Mouse (Mus musculus) telencephalon, adult 2 months (tissue): ENCODE results near the gene Mcf2.

Experiments
- DNase-seq: peaks from one replicate; pipeline ENCODE4 v3.0.0-alpha.2; 2011; ENCODE audit warnings: low read depth, low spot score

Mcf2 gene

DNA sequence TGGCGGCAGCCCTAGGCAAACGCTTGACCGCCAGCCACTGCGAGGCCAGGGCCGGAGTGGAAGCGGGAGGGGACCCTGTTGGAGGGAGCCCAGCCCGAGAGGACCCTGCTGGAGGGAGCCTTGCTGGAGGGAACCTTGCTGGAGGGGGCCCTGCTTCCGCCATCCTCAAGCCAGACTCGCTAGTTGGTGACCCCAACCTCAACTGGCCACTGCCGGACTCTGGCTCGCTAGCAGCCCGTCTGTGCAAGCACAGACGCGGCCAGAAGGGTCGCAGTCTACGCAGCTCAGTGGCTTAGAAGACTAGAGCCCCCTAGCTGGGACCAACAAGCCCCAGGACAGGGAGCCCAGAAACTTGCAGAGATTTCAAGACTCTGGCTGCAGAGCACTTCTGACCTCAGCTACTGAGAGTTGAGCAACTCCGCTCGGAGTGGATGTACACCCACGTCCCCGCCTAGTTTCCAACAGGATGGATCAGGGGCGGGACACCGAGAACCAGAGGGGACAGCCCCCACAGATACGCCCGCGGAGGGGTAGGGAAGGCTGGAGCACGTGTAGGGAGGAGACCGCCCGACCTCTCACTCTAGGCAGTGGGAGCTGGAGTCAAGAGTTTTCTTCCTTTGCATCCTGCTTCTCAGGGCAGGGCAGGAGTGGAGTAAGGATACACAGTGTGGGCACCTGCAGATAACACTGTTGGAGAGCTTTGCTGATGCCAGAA lies at the start of gene Mcf2:
Gene Mcf2, minus strand, starts transcription at position 346 of the 715 bp plus-strand sequence.
- no peak for DNase-seq

DNA sequence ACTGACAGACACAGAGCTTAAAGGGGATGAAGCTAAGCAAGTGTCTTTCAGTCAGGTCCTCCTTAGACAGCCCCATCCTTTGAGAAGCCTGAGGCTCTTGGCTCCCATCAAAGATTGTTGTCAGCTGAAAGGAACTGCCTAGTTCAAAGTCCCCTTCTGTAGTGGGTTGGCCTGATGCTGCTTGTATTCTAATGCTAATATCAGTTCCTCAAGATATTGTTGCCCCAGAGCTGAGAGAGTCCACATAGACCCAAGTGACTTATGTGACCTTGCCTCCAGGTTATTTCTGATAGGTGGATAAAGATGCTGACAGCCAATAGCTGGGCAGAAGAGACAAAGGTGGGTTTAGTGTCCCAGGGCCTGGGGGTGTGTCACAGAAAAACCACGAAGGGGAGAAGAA lies 8.8 kb upstream of the Mcf2 start:
- no peak for DNase-seq

DNA sequence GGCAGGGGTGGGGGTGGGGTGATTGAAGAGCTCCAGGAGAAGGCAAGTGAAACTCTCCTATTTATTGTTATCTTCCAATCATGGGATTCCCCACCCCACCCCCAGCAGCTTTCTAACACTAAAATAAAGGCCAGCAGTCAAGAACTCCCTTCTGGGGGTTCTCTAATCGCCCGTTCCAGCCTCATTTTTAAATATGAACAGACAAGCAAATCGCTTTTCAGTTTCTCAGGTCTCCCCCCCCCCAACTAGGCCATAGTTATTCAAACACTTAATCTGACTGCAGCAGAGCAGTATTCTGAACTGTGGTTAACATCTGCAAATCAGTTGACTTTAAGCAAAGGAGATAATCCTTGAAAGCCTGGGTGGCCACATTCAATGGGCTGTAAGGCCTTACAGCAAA lies 3.7 kb upstream of the Mcf2 start:
- no peak for DNase-seq

DNA sequence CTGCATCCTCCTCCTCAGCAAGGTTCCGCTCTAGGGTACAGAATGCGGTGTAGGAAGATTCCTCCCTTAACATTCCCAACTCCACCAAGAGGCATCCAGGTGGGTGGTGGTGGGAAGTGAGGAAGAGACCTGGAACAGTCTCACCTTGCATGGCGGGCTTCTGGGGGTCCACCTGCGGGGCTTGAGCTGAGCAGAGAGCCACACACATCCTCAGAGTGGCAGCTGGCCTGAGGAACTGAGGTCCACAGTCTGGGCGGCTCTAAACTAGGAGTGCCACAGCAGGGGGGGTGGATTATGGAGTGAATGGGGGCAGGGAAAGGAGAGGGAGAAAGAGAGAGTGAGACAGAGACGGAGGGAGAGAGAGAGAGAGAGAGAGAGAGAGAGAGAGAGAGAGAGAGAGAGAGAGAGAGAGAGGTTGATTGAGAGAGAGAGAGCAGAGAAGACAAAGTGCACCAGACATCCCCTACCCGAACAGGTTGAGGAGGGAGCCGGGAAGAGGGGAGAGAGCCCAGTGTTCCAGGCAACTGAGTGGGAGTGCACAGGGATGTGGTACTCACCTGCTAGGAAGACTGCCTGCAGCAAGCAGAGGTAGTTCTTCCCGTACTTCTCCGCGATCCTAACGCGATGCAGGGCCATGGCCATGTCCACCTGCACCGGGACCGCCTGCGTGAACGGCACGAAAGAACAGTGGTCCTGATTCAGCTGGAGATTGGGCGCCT lies 705 bp downstream of the Mcf2 start:
- DNase-seq = no peak

DNA sequence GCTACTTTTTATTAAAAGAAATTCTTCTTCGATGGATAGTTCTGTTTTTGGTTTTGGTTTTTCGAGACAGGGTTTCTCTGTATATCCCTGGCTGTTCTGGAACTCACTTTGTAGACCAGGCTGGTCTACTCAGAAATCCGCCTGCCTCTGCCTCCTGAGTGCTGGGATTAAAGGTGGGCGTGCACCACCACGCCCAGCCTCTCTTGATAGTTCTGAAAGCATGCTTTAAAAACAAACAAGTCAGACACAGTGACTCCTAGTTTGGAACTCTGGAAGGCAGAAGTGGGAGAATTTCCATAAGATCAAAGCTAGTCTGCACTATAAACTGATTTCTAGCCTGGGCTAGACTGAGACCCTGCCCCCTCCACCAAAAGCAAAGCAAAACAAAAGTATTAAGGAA lies 8.8 kb downstream of the Mcf2 start:
- DNase-seq = no peak

DNA sequence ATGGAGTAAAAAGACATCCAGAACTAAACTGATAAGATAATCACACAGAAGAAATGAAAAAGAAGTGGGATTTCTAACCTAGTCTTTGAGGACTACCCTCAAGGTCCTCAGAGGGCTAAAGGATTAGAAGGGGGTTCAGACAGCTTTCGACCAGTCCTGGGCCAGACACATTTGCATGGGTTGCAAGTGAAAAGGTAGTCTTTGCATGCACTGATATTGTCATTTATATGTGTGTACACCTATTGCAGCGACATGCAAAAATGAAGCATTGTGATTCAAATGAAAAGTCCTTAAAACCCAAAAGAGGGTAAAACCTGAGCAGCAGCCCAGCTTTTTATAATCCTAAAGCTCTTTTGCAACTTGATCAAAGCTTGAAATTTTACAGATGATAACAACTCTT lies 9.4 kb downstream of the Mcf2 start:
- no peak for DNase-seq

DNA sequence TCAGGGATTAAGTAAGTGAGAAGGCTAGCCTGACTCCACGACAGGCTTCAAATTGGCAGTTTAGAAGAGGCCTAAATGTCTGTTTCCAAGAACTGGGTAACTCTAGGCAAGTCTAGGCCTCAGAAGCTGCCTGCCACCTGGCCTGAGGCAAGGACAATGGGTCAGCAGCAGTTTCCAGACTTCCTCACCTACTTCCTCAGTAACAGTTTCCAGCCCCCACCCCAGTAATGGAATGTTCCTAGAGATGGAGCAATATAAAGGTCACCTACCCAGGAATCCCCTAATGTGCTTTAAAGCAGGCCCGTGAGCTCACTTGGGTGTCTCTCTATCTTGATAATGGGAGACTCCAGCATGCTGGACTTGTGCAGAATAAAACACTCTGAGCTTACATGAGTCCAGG lies 10.1 kb downstream of the Mcf2 start:
- DNase-seq = no peak

DNA sequence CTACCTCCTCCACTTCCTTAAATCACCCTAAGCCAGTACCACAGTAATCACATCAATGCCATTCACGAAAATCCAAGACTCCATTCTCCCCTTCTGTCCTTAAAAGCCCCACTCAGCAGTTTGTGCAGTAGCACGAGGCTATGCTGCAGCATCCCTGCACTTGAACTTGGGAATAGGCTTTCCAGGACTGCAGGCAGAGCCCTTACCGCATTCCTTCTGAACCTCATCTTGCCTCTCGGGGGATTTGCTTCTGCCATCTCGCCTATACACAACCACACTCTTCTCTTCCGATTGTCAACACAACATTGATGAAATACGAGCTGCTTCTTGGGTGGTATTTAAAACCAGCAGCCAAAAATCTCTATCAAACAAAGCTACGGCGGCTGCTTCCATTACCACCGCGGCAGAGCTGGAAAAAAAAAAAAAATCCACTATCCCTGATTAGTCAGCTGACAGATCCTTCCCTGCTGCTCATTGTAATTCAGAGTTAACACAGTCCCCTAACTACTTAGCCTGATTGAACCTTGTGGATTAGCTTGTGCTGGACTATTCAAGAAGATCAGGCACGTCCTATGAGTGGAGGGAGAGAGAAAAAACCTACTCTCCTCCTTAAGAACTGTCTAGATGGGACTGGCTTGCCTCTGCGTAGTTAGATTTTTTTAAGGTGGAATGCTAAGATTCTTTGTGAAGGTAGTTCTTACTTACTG lies 31.5 kb downstream of the Mcf2 start:
- DNase-seq = peak; percentile 34

DNA sequence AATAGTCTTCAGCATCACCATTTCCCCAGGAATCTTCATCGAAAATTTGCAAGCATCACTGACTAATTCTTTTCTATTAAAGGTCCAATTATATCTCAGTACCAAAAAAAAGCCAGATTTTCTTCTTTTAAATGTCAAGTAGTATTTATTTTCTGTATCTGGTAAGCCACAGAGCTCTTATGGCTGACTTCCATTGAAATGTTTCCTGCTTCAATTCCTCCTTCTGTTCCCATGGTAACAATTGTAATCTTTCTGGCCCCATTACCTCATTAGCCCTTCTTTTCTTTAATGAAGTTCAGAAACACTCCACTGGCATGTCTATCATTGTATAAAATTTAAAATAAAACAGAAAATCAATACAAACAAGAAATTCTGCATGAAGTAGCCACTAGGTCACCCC lies 103.5 kb downstream of the Mcf2 start:
- DNase-seq = no peak

DNA sequence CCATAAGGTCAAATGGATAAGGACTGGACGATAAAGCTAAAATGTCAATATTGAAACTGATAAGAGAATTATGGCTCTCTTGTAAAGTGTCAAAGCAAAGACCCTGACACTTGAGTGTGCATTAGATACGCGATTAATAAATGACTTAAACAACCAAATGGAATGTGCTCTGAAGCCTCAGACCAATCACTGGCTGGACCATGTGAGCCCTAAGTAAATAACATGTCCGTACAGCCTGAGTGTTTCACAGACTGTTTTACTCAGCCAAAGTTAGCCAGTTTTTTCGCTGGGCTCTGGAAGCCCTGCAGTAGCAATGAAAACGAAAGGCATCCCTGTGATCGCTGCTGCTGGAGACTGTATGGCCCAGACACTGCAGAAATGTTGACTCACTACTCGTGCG lies 123.7 kb downstream of the Mcf2 start:
- DNase-seq = no peak

DNA sequence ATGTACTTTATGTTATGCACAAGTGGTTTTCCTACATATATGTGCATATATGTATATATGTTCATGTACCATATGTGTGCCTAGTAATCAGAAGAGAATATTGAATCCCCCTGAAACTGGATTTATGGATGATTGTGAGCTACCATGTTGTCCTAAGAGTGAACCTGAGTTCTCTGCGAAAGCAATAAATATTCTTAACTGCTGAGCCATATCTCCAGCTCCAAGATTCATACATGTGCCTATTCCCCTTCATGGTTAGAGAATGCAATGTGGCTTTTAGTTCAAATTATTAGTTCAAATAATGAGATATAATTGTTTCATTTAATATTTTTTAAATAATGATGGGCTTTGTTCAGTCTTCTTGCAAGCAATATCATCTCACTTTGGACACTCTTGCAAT lies 124.1 kb downstream of the Mcf2 start:
- no peak for DNase-seq

DNA sequence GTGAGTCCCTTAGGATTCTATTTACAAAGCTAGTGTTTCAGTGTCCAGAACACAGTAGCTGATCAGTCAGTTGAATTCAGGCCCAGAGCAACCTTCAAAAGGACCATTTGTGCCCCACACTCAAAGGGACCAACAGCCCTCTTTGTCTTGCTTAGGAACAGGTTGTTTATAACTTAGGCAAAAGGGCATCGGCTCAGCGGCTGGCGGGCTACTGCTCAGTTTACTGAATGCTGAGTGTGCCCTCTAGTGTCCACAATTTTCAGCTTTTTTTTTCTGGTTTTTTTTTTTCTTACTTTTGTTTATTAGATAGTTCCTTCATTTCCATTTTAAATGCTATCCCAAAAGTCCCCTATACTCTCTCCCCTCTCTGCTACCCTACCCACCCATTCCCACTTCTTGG lies 152.2 kb downstream of the Mcf2 start:
- DNase-seq = peak; percentile 8

DNA sequence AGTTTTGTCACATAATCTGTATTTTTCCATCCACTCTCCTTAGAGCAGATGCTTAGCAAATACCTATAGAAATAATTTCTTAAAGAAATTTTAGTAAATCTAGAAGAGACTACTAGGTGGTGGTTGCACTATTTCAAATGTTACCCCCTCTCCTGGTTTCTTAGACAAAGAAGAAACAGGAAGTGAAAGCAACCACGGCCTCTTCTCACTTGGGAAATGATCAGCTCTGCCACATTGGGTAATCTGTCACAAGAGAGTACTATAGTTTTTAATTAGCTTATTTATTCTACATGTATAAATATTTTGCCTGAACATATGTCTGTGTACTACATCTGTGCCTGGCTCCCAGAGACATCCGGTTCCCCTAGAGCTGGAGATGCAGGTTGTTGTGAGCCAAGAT lies 157.3 kb downstream of the Mcf2 start:
- DNase-seq = no peak

DNA sequence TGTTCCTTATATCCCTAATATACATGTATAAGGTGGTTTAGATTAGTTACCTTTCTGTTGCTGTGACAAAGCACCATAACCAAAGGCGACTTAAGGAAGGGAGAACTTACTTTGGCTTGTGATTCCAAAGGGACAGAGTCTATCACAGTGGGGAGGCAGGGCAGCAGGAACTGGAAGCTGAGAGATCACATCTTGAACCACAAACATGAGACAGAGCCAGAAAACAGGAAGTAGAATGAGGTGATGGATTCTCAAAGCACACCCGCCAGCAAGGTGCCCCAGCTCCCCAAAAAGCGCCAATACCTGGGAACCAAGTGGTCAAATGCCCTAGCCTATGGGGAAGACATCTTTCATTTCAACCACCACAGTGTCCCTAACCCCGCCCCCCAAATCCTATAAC lies 157.9 kb downstream of the Mcf2 start:
- DNase-seq = no peak

DNA sequence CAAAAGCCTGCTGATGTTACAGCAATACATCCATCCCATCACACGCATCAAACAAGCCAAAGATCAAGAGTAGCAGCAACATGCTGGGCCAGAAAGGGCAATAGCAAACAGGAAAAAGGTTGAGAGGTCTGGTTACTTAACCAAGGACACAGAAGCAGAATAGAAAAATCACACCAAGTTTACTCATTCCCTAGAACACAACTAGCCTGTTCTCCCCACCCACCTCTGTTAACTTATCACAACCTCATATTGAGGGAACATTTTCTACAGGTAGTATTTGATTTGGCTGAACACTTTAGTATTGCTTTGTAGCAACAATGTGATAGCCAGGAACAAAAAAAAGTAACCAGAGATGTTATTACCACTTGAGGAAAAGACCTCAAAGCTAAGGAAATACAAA lies 164.3 kb downstream of the Mcf2 start:
- no peak for DNase-seq

DNA sequence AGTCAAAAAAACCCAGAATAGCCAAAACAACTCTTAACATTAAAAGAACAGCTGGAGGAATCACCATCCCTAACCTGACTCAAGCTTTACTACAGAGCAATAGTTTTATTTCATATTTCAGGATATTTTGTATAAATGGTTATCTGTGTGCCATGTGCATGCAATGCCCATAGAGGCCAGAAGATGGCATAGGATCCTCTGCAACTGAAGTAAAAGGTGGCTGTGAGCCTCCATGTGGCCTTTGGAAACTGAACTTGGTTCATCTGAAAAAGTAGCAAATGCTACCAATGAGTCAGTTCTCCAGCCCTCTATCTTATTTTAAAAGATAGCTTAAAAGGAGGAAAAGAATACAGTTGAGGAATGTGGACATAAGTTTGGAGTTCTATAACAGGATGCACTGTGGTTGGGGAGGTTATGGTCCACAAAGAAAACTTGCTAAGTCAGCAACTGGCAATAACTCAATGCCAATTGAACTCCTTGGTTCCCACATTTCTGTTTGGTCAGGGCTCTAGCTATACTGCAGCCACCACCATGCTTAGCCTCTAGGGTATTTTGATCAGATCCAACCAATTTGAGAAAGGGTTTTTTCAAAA lies 165.7 kb downstream of the Mcf2 start:
- DNase-seq = no peak
